Mouse (Mus musculus): ENCODE measurements around the gene Coq8a.

- TF ChIP-seq CTCF (IDR thresholded peaks at IDR 0.05; ENCODE audit: borderline replicate concordance, insufficient read depth, low read depth, low read length) (no peak), POLR2A (IDR thresholded peaks at IDR 0.05; ENCODE audit: borderline replicate concordance, insufficient read depth, low read length) (no peak)
These were observed 15.8 kb downstream of the Coq8a start for GRCm38 (mm10) chr1:180183525-180184159.
